Mouse (Mus musculus) intestine, embryonic 14.5 days (tissue): ENCODE results near the gene Nipal4. TPM values are rescaled to one million over a fixed set of nuclear protein-coding genes. Genes with fewer than 3 reads are reported as not detected.

Experiments used
- ATAC-seq: fragments of 200-750 bp; cut with Nextera tagmentation; replicated peaks from 2 replicates; pipeline ENCODE4 v1.8.0; 2017; ENCODE audit warnings: low read depth, moderate number of reproducible peaks, moderate TSS enrichment, moderate library complexity; ENCODE audit not compliant: low FRiP score, low TSS enrichment
- DNase-seq: peaks from one replicate; pipeline ENCODE4 v3.0.0-alpha.2; 2018; ENCODE audit warnings: low spot score
- H3K27ac ChIP-seq: fragments of 300-500 bp; sonication (generic); 2 replicates; pipeline ENCODE4 v1.5.1; 2014; ENCODE audit warnings: low read depth, mild to moderate bottlenecking, control low read depth
- H3K27me3 ChIP-seq: fragments of 300-500 bp; sonication (generic); replicated peaks from 2 replicates; pipeline ENCODE4 v1.6.1; 2014; ENCODE audit warnings: low read length, control low read depth; ENCODE audit not compliant: control insufficient read depth, insufficient read depth
- H3K36me3 ChIP-seq: fragments of 300-500 bp; sonication (generic); 2 replicates; pipeline ENCODE4 v1.6.1; 2014; ENCODE audit warnings: low read length, control low read depth; ENCODE audit not compliant: control insufficient read depth, insufficient read depth
- H3K4me1 ChIP-seq: fragments of 300-500 bp; sonication (generic); replicated peaks from 2 replicates; pipeline ENCODE4 v1.6.1; 2014; ENCODE audit warnings: low read length, control low read depth, mixed read lengths; ENCODE audit not compliant: control insufficient read depth, insufficient read depth
- H3K4me2 ChIP-seq: fragments of 300-500 bp; sonication (generic); 2 replicates; pipeline ENCODE4 v1.6.1; 2014; ENCODE audit warnings: low read length
- H3K4me3 ChIP-seq: fragments of 300-500 bp; sonication (generic); 2 replicates; pipeline ENCODE4 v1.5.1; 2014; ENCODE audit warnings: low read depth, low read length, control low read depth, mixed read lengths
- H3K9ac ChIP-seq: fragments of 300-500 bp; sonication (generic); 2 replicates; pipeline ENCODE4 v1.6.1; 2014; ENCODE audit warnings: mild to moderate bottlenecking, low read length
- H3K9me3 ChIP-seq: fragments of 300-500 bp; sonication (generic); 2 replicates; pipeline ENCODE4 v1.6.1; 2016; ENCODE audit warnings: low read length, control low read depth; ENCODE audit not compliant: control insufficient read depth
- WGBS: fragments of 180-500 bp; shearing (Covaris S2); extraction: QIAGEN DNeasy Blood & Tissue Kit; methylation state at CpG from one replicate; pipeline ENCODE4 v1.1.7; 2014; 5-methylcytosine and 5-hydroxymethylcytosine counted together
- polyA plus RNA-seq: library from polyadenylated mRNA; unstranded; fragments of >200 nt; fragmentation: Nextera tagmentation; extraction: Ambion mirVana; gene quantifications from 2 replicates; pipeline ENCODE4 v1.2.1, GENCODE M21; 2014

Nipal4 gene
- polyA plus RNA-seq, 1 experiment from 2014 or later: 3.5 TPM

DNA sequence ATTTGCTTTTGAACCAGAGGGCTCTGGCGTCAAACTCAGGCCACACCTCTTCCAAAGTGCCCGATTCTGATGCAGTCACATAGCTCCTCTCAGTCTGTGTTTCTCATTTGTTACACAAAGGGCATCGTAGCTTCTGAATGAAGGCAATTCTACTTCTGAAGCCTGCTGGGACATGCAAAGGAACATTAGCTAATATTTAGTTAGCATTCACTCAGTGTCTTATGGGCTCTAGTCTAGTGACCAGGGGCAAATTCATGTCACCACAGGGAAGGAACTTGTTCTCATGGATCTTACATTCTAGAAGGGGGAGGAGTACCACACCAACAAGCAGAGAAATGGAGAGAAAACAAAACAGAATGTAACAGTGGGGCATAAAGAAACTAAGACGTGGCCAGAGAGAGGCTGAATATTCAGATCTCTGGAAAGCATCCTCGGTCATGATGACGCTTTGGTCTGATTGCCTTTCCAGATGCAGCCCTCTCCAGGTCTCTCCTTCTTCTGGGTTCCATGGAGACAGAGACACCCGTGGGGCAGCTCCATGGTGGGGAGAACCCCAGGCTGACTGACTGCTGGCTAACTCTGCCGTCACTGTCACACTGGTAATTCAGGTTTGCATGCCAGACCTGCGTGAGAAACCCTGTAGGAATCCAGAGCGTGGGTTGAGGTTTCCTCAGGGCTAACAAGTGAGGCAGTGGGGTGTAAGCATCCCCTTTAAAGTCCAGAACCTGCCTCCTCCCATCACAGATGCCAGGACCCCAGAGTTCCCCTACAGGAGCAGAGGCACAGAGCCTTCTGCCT is 11.1 kb upstream of the Nipal4 start:
- DNase-seq (no peak), ATAC-seq (no peak)
- H3K27ac ChIP-seq: no peak overlapping the region
- 79% methylated on average over 10 of the region's 10 CpGs for WGBS
- no peaks in the 10 kb centered on the region for H3K36me3 ChIP-seq
- H3K4me2 ChIP-seq: no peak overlapping the region
- H3K9ac ChIP-seq: no peak overlapping the region
- no peaks in the 10 kb centered on the region for H3K27me3 ChIP-seq
- H3K4me1 ChIP-seq: no peaks in the 10 kb centered on the region
- no peaks in the 10 kb centered on the region for H3K9me3 ChIP-seq
- H3K4me3 ChIP-seq: no peak overlapping the region

DNA sequence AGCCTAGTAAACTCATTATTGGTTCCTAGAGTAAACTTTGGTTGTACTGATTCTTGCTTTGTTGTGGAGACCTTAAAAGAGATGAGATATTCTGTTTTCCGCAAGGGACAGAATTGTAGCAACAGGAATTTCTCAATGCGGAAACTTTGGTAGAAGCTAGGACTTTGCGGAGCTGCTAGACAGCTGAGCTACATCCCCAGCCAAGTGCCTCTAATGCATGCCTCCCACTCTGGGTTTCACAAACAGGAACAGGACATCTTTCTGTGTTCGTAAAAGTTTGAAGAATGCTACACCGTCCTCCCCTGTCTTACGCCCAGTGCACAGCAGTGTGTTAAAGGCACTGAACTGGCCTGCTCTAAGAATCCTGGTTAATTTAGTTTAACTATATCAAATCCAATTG is 9.8 kb upstream of the Nipal4 start:
- Histone ChIP-seq H3K27me3 (no peaks in the 10 kb centered on the region), H3K4me1 (no peaks in the 10 kb centered on the region), H3K27ac (no peak overlapping the region), H3K4me2 (no peak overlapping the region), H3K9me3 (no peaks in the 10 kb centered on the region), H3K4me3 (no peak overlapping the region), H3K9ac (no peak overlapping the region), H3K36me3 (no peaks in the 10 kb centered on the region)
- DNase-seq (no peak), ATAC-seq (no peak)
- WGBS: 84% methylated on average over 6 of the region's 6 CpGs

DNA sequence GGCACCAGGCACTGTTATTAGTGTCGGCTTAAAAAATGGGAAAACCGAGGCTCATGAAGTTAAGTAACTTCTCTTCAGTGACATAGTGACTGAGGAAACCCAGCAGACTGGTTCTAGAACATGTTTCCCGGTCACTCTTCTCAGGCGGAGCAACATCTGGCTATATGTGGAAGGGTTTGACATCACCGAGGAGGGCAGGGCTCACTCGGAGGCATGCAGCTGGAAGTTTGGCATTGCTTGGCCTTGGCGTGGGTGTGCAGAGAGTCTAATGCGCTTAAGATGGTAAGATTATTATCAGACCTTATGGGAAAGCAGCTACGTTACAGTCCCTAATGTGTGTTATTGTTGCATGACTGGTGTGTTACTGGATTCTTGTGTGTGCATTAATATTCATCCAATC is 5.8 kb upstream of the Nipal4 start:
- no peaks in the 10 kb centered on the region for H3K9me3 ChIP-seq
- H3K4me3 ChIP-seq: no peak overlapping the region
- no peak overlapping the region for H3K27ac ChIP-seq
- no peaks in the 10 kb centered on the region for H3K4me1 ChIP-seq
- H3K4me2 ChIP-seq: no peak overlapping the region
- ATAC-seq (no peak), DNase-seq (no peak)
- H3K27me3 ChIP-seq: no peaks in the 10 kb centered on the region
- no peaks in the 10 kb centered on the region for H3K36me3 ChIP-seq
- no peak overlapping the region for H3K9ac ChIP-seq
- WGBS: 93% methylated on average over 9 of the region's 9 CpGs

DNA sequence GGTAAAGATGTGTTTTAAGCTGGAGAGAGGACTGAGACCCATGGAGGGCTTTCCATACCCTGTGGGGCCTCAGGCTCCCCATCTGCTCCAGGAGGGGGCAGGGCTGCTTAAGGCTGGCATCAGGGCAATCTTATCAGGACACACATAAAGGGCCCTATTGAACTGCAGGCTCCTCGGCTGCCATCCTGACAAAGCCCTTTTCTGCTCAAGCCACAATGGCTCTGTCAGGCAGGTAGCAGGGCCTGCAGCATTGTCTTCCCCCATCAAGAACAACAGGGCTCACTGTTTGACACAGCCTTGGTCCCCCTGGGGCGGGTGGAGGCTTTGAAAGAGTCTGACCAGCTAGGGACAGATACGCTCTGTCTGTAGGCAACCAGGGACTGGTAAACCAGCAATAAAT is 3.6 kb upstream of the Nipal4 start:
- H3K9ac ChIP-seq: no peak overlapping the region
- no peak overlapping the region for H3K4me3 ChIP-seq
- H3K9me3 ChIP-seq: no peaks in the 10 kb centered on the region
- DNase-seq: no peak
- no peak overlapping the region for H3K27ac ChIP-seq
- no peaks in the 10 kb centered on the region for H3K27me3 ChIP-seq
- no peak overlapping the region for H3K4me2 ChIP-seq
- WGBS: 56% methylated on average over 3 of the region's 3 CpGs
- H3K36me3 ChIP-seq: no peaks in the 10 kb centered on the region
- no peak for ATAC-seq
- 0 out of 2 replicates have a peak, but pooled peaks cover 3% of the 10 kb centered on the region for H3K4me1 ChIP-seq

DNA sequence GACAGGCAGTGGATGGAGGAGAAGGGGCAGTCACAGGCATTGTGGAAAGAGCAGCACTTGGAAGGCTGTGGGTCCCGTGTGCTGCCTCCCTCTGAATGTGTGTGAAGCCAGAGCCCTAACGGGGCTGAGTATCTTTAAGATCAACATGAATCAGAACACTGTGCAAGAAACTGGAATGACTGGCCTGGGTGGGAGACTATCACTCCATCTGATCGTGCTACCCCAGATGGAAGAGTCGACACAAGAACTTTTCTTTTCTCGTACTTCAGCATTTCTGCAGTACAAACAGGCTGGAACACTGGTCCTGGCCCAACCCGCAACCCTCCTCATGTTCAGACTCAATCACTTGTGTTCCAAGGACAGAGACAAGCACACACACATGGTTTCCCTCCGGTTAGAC is 2.2 kb upstream of the Nipal4 start:
- Histone ChIP-seq H3K36me3 (no peaks in the 10 kb centered on the region), H3K4me2 (no peak overlapping the region), H3K4me1 (0 out of 2 replicates have a peak, but pooled peaks cover 3% of the 10 kb centered on the region), H3K9me3 (no peaks in the 10 kb centered on the region), H3K9ac (no peak overlapping the region), H3K27me3 (no peaks in the 10 kb centered on the region), H3K4me3 (no peak overlapping the region), H3K27ac (no peak overlapping the region)
- no peak for DNase-seq
- ATAC-seq: no peak
- 86% methylated on average over 7 of the region's 7 CpGs for WGBS

DNA sequence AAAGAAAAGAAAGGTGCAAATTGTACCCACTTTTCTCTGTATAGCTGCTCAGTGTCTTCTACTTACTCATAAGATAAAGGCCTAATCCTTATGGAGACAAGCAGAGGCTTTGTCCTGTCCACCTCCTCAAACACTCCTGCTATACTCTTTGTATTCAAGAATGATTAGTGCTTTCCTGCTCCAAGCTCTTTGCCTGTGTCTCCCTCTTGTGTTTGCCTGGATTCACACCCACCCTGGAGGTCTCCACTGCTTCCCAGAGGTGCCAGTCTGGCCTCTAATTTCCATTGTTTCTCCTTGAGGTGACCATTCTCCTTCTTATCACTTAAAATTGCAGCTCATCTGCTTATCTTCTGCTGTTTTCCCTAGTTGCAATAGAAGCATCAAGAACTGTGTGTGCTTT is 8.8 kb downstream of the Nipal4 start:
- no peaks in the 10 kb centered on the region for H3K36me3 ChIP-seq
- H3K27me3 ChIP-seq: no peaks in the 10 kb centered on the region
- no peaks in the 10 kb centered on the region for H3K4me1 ChIP-seq
- H3K9me3 ChIP-seq: no peaks in the 10 kb centered on the region
- H3K4me3 ChIP-seq: no peak overlapping the region
- H3K9ac ChIP-seq: no peak overlapping the region
- ATAC-seq (no peak), DNase-seq (no peak)
- H3K27ac ChIP-seq: no peak overlapping the region
- H3K4me2 ChIP-seq: no peak overlapping the region

DNA sequence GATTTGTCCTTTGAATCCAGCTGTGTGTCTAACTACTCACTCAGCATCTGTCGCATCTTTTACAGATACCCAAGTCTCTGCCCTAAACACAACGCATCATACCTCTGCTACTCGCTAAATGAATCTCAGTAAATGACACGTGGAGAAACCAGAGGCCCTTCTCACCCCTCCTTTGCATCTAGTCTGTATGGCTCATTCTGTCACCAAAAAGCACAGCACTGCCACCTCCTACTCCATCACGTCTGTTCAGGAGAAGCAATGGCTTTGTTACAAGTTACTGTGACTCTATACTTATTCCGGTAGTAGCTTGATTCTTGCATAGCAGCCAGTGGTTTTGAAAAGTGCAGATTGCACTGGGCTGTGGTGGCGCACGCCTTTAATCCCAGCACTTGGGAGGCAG is 9.4 kb downstream of the Nipal4 start:
- no peaks in the 10 kb centered on the region for H3K27me3 ChIP-seq
- ATAC-seq (no peak), DNase-seq (no peak)
- H3K9ac ChIP-seq: no peak overlapping the region
- H3K4me3 ChIP-seq: no peak overlapping the region
- no peaks in the 10 kb centered on the region for H3K9me3 ChIP-seq
- H3K4me1 ChIP-seq: no peaks in the 10 kb centered on the region
- no peaks in the 10 kb centered on the region for H3K36me3 ChIP-seq
- WGBS: 89% methylated on average over 8 of the region's 8 CpGs
- no peak overlapping the region for H3K27ac ChIP-seq
- H3K4me2 ChIP-seq: no peak overlapping the region

DNA sequence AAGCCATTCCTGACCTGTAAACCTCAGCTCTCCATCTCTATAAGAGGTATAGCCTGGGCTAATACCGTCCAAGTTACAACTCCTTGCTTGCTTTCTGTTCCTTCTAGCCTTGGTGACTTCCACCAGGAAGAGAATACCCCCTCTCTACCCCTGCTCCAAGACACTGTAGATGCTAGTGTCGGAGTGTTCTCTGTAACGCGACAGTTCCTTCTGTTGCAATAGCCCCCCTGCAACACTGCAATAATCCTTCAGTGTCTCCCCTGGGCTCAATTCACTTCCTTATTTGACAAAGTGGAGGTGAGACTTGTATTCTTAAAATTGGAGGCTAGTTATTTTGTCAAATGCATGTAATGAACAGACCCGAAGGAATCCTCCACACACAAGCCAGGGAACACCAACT is 19.7 kb downstream of the Nipal4 start:
- H3K27ac ChIP-seq: no peak overlapping the region
- H3K4me1 ChIP-seq: no peaks in the 10 kb centered on the region
- no peak overlapping the region for H3K4me3 ChIP-seq
- DNase-seq (no peak), ATAC-seq (no peak)
- H3K27me3 ChIP-seq: no peaks in the 10 kb centered on the region
- peaks cover 39% of the 10 kb centered on the region for H3K36me3 ChIP-seq
- no peak overlapping the region for H3K9ac ChIP-seq
- H3K4me2 ChIP-seq: no peak overlapping the region
- 90% methylated on average over 5 of the region's 5 CpGs for WGBS
- no peaks in the 10 kb centered on the region for H3K9me3 ChIP-seq

DNA sequence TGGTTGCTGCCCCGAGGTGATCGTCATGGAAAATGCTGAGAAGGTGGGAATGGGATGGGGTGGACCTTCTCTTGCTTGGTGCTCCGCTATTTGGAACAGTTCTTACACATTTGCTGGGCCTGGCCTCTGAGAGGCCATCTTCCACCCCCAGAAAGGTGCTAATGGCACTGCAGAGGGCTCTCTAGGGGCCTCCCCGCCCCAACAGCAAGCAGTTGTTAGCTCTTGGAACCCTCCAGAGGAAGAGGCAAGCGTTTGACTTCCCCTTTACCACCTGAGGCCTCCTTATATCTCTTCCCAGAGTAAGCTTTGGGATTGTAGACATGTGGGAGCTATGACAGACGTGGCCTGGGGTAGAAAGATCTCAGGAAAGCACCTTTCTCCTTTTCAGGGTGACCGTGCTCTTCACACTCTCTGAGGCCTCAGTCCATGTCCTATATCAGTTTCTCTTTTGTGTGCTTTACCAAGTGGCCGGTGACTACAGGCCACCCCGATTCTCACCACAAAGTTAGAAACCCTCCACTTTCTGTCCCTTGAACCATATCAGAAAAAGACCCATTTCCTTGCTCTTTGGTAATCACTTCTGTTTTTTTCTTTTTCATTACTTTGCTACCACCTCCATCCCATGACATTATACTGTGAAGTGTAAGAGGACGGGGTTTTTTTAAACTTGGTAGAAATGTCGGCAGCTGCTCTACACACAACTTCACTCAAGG is 21.0 kb downstream of the Nipal4 start:
- peaks cover 51% of the 10 kb centered on the region for H3K36me3 ChIP-seq
- H3K27ac ChIP-seq: no peak overlapping the region
- 89% methylated on average over 11 of the region's 11 CpGs for WGBS
- ATAC-seq: no peak
- H3K9me3 ChIP-seq: no peaks in the 10 kb centered on the region
- no peaks in the 10 kb centered on the region for H3K4me1 ChIP-seq
- no peak overlapping the region for H3K4me3 ChIP-seq
- no peak for DNase-seq
- H3K9ac ChIP-seq: no peak overlapping the region
- H3K4me2 ChIP-seq: no peak overlapping the region
- no peaks in the 10 kb centered on the region for H3K27me3 ChIP-seq
